Mouse (Mus musculus) testis, adult 2 months (tissue): ENCODE results near the gene Kcnq1.

Source experiments
- CTCF ChIP-seq: fragments of 200-500 bp; IDR thresholded peaks from 2 replicates; pipeline ENCODE4 v1.5.1; 2012; ENCODE audit warnings: low read depth, mild to moderate bottlenecking, inconsistent platforms, low read length, moderate library complexity; ENCODE audit not compliant: control insufficient read depth, insufficient read depth, insufficient replicate concordance
- POLR2A ChIP-seq: fragments of 200-500 bp; IDR thresholded peaks from 2 replicates; pipeline ENCODE4 v1.6.1; 2012; ENCODE audit warnings: low read depth, mild to moderate bottlenecking, inconsistent platforms, low read length, moderate library complexity; ENCODE audit not compliant: control insufficient read depth

DNA sequence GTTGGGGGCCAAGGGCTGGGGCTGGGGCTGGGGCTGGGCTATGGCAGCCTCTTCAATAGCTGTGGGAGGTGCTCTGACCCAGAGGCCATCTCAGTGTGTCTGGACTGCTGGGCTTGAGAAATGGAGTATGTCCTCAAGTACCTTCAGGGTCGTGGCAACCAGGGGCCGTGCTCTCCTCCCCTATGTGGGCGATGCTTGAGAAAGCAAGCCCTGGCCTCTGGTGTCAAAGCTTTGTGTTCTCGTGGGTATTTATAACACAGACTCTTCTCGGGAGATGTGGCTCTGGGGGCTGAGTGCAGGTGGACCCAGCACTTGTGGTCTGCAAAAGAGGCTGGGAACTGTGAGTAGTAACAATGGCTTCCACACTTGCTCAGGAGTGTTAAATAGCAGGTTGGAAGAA lies 53.9 kb downstream of the Kcnq1 start:
- no peak for TF ChIP-seq POLR2A
- TF ChIP-seq CTCF: no peak
